Mouse (Mus musculus) stomach, postnatal 0 days (tissue): ENCODE data around the gene Shisa5. TPM values are rescaled to one million over a fixed set of nuclear protein-coding genes. Genes with fewer than 3 reads are reported as not detected.

ENCODE experiments used
- ATAC-seq: fragments of 200-750 bp; cut with Nextera tagmentation; 2 replicates; pipeline ENCODE4 v1.8.0; 2017; ENCODE audit not compliant: low FRiP score, low TSS enrichment
- DNase-seq: peaks from one replicate; pipeline ENCODE4 v3.0.0-alpha.2; 2016; ENCODE audit warnings: low spot score
- H3K27ac ChIP-seq: fragments of 300-500 bp; sonication (generic); replicated peaks from 2 replicates; pipeline ENCODE4 v1.5.1; 2014; ENCODE audit warnings: mild to moderate bottlenecking, control low read depth
- H3K27me3 ChIP-seq: fragments of 300-500 bp; sonication (generic); 2 replicates; pipeline ENCODE4 v1.6.1; 2014; ENCODE audit warnings: low read length; ENCODE audit not compliant: control insufficient read depth, insufficient read depth
- H3K36me3 ChIP-seq: fragments of 300-500 bp; sonication (generic); 2 replicates; pipeline ENCODE4 v1.6.1; 2014; ENCODE audit warnings: low read length, mixed read lengths; ENCODE audit not compliant: control insufficient read depth, insufficient read depth
- H3K4me1 ChIP-seq: fragments of 300-500 bp; sonication (generic); replicated peaks from 2 replicates; pipeline ENCODE4 v1.6.1; 2014; ENCODE audit warnings: antibody characterized with exemption; ENCODE audit not compliant: control insufficient read depth, insufficient read depth
- H3K4me2 ChIP-seq: fragments of 300-500 bp; sonication (generic); replicated peaks from 2 replicates; pipeline ENCODE4 v1.6.1; 2014; ENCODE audit warnings: low read depth, mild to moderate bottlenecking, control low read depth, moderate library complexity
- H3K4me3 ChIP-seq: fragments of 300-500 bp; sonication (generic); 2 replicates; pipeline ENCODE4 v1.5.1; 2014; ENCODE audit warnings: low read depth, low read length, control low read depth
- H3K9ac ChIP-seq: fragments of 300-500 bp; sonication (generic); 2 replicates; pipeline ENCODE4 v1.6.1; 2014; ENCODE audit warnings: mild to moderate bottlenecking, low read length, control low read depth, mixed read lengths
- H3K9me3 ChIP-seq: fragments of 300-500 bp; sonication (generic); 2 replicates; pipeline ENCODE4 v1.6.1; 2016; ENCODE audit warnings: low read length; ENCODE audit not compliant: control insufficient read depth
- CTCF ChIP-seq: IDR thresholded peaks from 2 replicates; pipeline ENCODE4 v1.5.1; 2016; ENCODE audit warnings: antibody characterized with exemption, low read depth, mild to moderate bottlenecking, moderate library complexity
- EP300 ChIP-seq: optimal IDR thresholded peaks from 2 replicates; pipeline ENCODE3; 2016; ENCODE audit warnings: antibody characterized with exemption
- WGBS: fragments of 180-500 bp; shearing (Covaris S2); extraction: QIAGEN DNeasy Blood & Tissue Kit; methylation state at CpG from one replicate; pipeline ENCODE4 v1.1.7; 2014; 5-methylcytosine and 5-hydroxymethylcytosine counted together
- polyA plus RNA-seq: library from polyadenylated mRNA; unstranded; fragments of >200 nt; fragmentation: Nextera tagmentation; extraction: Ambion mirVana; gene quantifications from 2 replicates; pipeline ENCODE4 v1.2.1, GENCODE M21; 2015

The Shisa5 gene
- polyA plus RNA-seq, 1 experiment from 2014 or later: 168 TPM

DNA sequence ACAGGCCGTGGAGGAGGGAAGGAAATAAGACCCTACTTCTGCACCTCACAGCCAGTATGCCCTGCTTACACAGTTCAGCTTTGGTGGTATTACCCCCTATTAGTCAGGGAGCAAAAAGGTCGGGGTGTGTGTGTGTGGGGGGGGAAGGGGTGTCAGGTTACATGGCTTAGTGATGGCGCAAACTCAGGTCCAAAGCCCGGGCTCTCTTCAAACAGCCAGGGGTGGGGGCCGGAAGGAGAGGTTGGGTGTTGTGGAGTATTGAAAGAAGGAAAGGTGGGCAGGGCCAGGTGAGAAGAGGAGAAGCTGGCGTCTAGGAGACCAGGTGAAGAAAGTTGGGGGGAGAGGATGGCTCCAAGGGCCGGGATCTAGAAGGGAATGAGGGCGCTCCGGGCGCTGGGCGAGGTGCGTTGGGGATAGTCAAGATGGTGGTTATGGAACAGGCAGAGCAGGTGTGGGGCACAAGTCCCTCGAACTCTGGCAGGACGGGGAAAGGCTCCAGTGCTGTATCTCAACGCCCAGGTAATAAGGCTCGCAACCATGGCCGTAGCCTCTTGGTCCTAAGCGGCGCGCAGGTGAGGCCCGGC, 56.3 kb downstream of the Shisa5 start:
- H3K27me3 ChIP-seq: no peaks in the 10 kb centered on the region
- WGBS: 5% methylated on average over 21 of the region's 21 CpGs
- H3K9me3 ChIP-seq: no peaks in the 10 kb centered on the region
- no peaks in the 10 kb centered on the region for H3K36me3 ChIP-seq
- peak; percentile 81 for DNase-seq
- TF ChIP-seq CTCF (no peak), EP300 (peak; percentile 48)
- H3K4me1 ChIP-seq: peaks cover 20% of the 10 kb centered on the region
- H3K9ac ChIP-seq: peak overlapping the region; percentile 85
- peak overlapping the region; percentile 96 for H3K27ac ChIP-seq
- peak; percentile 49 for ATAC-seq
- peak overlapping the region; percentile 84 for H3K4me2 ChIP-seq
- peak overlapping the region; percentile 69 for H3K4me3 ChIP-seq

DNA sequence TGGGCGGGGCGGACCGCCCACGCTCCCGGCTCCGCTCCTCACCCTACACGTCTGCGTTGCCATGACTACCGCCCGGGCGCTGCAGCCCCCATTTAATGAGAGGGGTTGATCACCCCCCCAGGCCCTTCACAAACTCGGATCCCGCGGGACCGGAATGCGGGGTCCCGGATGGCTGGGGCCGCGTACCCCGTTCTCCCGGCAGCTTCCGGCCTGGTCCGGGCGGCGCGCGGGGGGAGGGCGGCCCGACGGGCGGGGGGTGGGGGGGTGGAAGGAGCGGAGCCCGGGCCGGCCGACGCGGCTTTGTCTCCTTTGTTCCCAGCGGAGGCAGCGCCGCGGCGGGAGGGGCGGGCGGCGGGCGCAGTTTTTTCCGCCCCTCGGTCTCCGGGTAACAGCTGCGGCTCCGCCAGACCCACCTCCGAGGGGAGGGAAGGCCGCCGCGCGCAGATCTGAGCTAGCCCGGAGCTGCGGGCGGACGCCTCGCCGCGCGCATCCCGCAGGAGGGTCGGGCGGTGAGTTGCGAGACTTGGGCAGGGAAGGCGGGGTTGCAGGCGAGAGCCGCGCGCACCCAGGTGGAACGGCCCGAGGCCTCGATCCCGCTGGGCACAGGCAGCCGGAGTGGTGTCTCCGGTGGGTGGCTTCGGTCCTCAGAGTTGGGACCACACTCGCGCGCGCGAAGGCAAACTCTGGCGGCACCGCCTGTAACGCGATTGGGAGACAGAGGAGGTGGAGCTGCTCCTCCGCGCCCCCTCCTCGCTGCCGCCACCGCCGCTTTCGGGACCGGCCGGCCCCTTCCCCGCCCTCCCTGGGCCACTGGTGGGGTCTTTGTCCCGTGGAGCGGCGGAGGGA, 57.0 kb downstream of the Shisa5 start, which contains the start of gene Plxnb1:
Gene Plxnb1 (plus strand): TSS at position 253 of the 846 bp plus-strand sequence.
- H3K27me3 ChIP-seq: no peaks in the 10 kb centered on the region
- peak within 1 kb of the TSS; percentile 69 for H3K4me3 ChIP-seq
- DNase-seq: peak; percentile 77
- peak within 1 kb of the TSS; percentile 85 for H3K9ac ChIP-seq
- ATAC-seq: peak; percentile 58
- under 1% methylated on average over 92 of the region's 102 CpGs for WGBS
- H3K36me3 ChIP-seq: no peaks in the 10 kb centered on the region
- H3K4me1 ChIP-seq: peaks cover 20% of the 10 kb centered on the region
- no peak for TF ChIP-seq CTCF
- TF ChIP-seq EP300: no peak
- H3K4me2 ChIP-seq: peak within 1 kb of the TSS; percentile 84
- no peaks in the 10 kb centered on the region for H3K9me3 ChIP-seq
- H3K27ac ChIP-seq: peak within 1 kb of the TSS; percentile 96

DNA sequence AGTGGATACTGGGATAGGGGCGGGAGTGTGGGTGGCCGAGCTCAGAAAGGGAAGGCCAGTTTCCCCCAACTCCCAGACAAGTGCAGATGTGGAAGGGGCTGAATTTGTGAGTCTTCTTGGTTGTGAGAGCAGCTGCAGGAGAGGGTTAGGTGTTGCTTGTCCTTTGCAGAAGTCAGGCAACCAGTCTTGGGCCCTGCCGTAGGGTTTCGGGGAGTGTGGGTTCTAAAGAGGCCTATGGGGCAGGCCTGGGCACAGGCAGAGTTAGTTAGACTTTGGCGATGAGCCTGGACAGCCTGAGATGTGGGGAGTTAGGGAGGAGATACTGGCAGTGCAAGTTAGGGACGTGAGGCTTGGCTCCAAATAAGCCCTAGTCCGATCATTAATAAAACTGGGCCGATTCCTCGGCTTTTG, 57.9 kb downstream of the Shisa5 start:
- no peaks in the 10 kb centered on the region for H3K36me3 ChIP-seq
- no peaks in the 10 kb centered on the region for H3K9me3 ChIP-seq
- WGBS: 16% methylated on average over 9 of the region's 9 CpGs
- no peak for ATAC-seq
- peaks cover 20% of the 10 kb centered on the region for H3K4me1 ChIP-seq
- no peak for DNase-seq
- TF ChIP-seq CTCF (no peak), EP300 (no peak)
- H3K27ac ChIP-seq: peak overlapping the region; percentile 96
- H3K4me3 ChIP-seq: peak overlapping the region; percentile 69
- H3K9ac ChIP-seq: peak overlapping the region; percentile 85
- H3K27me3 ChIP-seq: no peaks in the 10 kb centered on the region
- peak overlapping the region; percentile 84 for H3K4me2 ChIP-seq

GRCm38 (mm10) chr9:109096856-109097255, 58.5 kb downstream of the Shisa5 start:
- 30% methylated on average over 6 of the region's 6 CpGs for WGBS
- peaks cover 20% of the 10 kb centered on the region for H3K4me1 ChIP-seq

GRCm38 (mm10) chr9:109097291-109097690, 58.9 kb downstream of the Shisa5 start:
- H3K4me3 ChIP-seq: peak overlapping the region; percentile 69
- ATAC-seq: no peak
- H3K27me3 ChIP-seq: no peaks in the 10 kb centered on the region
- H3K27ac ChIP-seq: peak overlapping the region; percentile 96
- 16% methylated on average over 6 of the region's 6 CpGs for whole genome bisulfite sequencing
- H3K9ac ChIP-seq: peak overlapping the region; percentile 27; the same call in 1 of the 2 replicates
- H3K4me2 ChIP-seq: peak overlapping the region; percentile 84
- no peaks in the 10 kb centered on the region for H3K36me3 ChIP-seq
- no peak for DNase-seq
- peaks cover 20% of the 10 kb centered on the region for H3K4me1 ChIP-seq
- no peak for TF ChIP-seq CTCF
- no peak for TF ChIP-seq EP300
- no peaks in the 10 kb centered on the region for H3K9me3 ChIP-seq

More at GRCm38 (mm10) chr9:109096856-109097255, 58.5 kb downstream of the Shisa5 start:
- Histone ChIP-seq H3K36me3 (no peaks in the 10 kb centered on the region), H3K9me3 (no peaks in the 10 kb centered on the region), H3K27ac (peak overlapping the region; percentile 96), H3K4me3 (peak overlapping the region; percentile 69), H3K27me3 (no peaks in the 10 kb centered on the region), H3K4me2 (peak overlapping the region; percentile 84), H3K9ac (peak overlapping the region; percentile 85; the same call in 1 of the 2 replicates)
- TF ChIP-seq EP300: no peak
- TF ChIP-seq CTCF: no peak
- DNase-seq (peak; percentile 34), ATAC-seq (no peak)
